Mouse (Mus musculus): ENCODE results near the gene Csmd2. TPM values are rescaled to one million over a fixed set of nuclear protein-coding genes. Genes with fewer than 3 reads are reported as not detected.

The Csmd2 gene
- 0.04 and 0.05 TPM in 2 replicates for polyA plus RNA-seq (2015; fragmentation: Nextera tagmentation; extraction: Ambion mirVana)

DNA sequence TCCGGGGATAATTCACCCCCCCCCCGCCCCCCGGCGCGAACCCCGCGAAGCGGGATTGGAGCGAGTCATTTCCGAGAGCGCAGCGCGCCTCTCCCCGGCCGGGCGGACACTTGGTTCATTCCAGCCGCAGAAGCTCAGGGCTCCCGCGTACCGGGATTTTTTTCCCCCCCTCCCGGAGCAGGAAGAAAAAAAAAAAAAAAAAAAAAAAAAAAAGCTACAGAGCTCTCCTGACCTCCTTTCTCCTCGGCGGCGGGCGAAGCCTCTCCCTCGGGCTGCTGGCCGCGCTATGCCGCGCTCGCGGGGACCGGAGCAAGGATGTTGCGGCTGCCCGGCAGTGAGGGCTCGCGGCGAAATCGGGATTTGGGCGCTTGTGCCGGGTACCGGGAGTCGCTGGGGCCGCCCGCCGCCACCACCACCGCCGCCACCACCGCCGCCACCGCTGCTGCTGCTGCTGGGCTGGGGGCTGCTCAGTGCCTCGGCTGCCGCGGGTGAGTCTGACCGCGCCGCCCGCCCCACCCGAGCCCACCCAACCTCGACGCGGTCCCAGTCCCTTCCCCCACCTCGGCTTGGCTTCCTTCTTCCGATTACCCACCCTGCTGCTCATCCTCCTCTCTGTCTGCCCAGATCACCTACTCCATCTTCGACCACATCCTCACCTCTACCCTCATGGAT is at the start of gene Csmd2:
Csmd2 (plus strand) TSS at position 74 of the 672 bp plus-strand sequence.
- Histone ChIP-seq H3K9me3 (replicated peaks; ENCODE audit: control insufficient read depth, low read length) (no peaks in the 10 kb centered on the region), H3K27ac (ENCODE audit: low read length) (no peak within 1 kb of the TSS), H3K27me3 (ENCODE audit: control insufficient read depth, insufficient read depth, low read length) (peaks cover 67% of the 10 kb centered on the region), H3K36me3 (ENCODE audit: control insufficient read depth, insufficient read depth) (no peaks in the 10 kb centered on the region), H3K4me2 (ENCODE audit: low read depth, low read length) (peak within 1 kb of the TSS; percentile 56), H3K9ac (ENCODE audit: low read length) (no peak within 1 kb of the TSS), H3K4me1 (ENCODE audit: control insufficient read depth, insufficient read depth, low read length) (no peaks in the 10 kb centered on the region), H3K4me3 (ENCODE audit: low read length) (peak within 1 kb of the TSS; percentile 23)
- 0% methylated on average over 50 of the region's 65 CpGs for WGBS
- ATAC-seq (replicated peaks; ENCODE audit: extremely low read depth, insufficient read depth, low FRiP score) = no peak

DNA sequence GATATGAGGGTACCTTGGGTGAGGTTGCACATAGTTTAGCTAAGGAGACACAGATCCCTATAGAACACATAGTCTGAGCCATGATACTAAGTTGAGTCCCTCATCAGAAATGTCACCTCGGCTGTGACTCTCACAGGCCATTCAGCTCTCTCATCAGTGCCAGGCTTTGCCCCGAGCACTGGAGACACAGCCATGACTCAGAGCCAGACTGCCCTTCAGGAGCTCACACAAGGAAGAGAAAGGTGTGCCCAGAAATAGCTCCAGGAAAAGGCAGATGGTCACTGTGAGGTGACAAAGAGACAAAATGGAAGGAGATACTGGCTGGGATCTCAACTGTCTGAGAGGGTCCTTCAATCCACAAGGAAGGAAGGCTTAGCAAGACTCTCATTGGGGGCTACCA is 40.0 kb upstream of the Csmd2 start:
- H3K4me3 ChIP-seq (ENCODE audit: low read length) = no peak overlapping the region
- H3K27ac ChIP-seq (ENCODE audit: low read length) = no peak overlapping the region
- no peaks in the 10 kb centered on the region for H3K36me3 ChIP-seq (ENCODE audit: control insufficient read depth, insufficient read depth)
- no peak overlapping the region for H3K9ac ChIP-seq (ENCODE audit: low read length)
- H3K4me1 ChIP-seq (ENCODE audit: control insufficient read depth, insufficient read depth, low read length) = no peaks in the 10 kb centered on the region
- 60% methylated on average over 2 of the region's 2 CpGs for WGBS
- H3K9me3 ChIP-seq (replicated peaks; ENCODE audit: control insufficient read depth, low read length) = no peaks in the 10 kb centered on the region
- no peak overlapping the region for H3K4me2 ChIP-seq (ENCODE audit: low read depth, low read length)
- no peaks in the 10 kb centered on the region for H3K27me3 ChIP-seq (ENCODE audit: control insufficient read depth, insufficient read depth, low read length)
- no peak for ATAC-seq (replicated peaks; ENCODE audit: extremely low read depth, insufficient read depth, low FRiP score)

- WGBS = 36% methylated on average over 10 of the region's 10 CpGs
- H3K27ac ChIP-seq (ENCODE audit: low read length) = no peak overlapping the region
- H3K27me3 ChIP-seq (ENCODE audit: control insufficient read depth, insufficient read depth, low read length) = no peaks in the 10 kb centered on the region
- ATAC-seq (replicated peaks; ENCODE audit: extremely low read depth, insufficient read depth, low FRiP score) = no peak
- H3K9me3 ChIP-seq (replicated peaks; ENCODE audit: control insufficient read depth, low read length) = no peaks in the 10 kb centered on the region
- no peaks in the 10 kb centered on the region for H3K4me1 ChIP-seq (ENCODE audit: control insufficient read depth, insufficient read depth, low read length)
- H3K9ac ChIP-seq (ENCODE audit: low read length) = no peak overlapping the region
- no peak overlapping the region for H3K4me2 ChIP-seq (ENCODE audit: low read depth, low read length)
- no peaks in the 10 kb centered on the region for H3K36me3 ChIP-seq (ENCODE audit: control insufficient read depth, insufficient read depth)
- no peak overlapping the region for H3K4me3 ChIP-seq (ENCODE audit: low read length)
These were observed 34.5 kb upstream of the Csmd2 start for GRCm38 (mm10) chr4:127953006-127953710.

DNA sequence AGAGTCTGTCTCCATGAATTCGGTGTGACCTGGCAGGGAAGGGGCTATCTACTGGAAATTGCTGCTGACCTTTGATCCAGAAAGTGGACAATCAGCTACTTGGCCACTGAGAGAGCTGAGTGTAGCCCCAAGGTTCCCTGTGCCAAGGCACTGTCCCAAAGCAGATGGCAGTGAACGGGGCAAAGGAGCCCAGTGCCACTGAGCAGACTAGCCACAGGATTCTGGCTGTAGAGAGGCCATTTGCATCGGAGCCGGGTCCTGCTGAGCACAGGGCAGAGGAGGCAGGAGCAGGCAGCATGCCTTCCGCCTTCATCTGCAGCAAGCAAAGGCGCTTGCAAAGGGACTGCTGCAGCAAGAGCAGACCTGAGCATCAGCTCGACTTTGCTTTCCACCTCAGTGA is 18.6 kb upstream of the Csmd2 start:
- H3K27ac ChIP-seq (ENCODE audit: low read length) = no peak overlapping the region
- no peak overlapping the region for H3K4me2 ChIP-seq (ENCODE audit: low read depth, low read length)
- no peaks in the 10 kb centered on the region for H3K9me3 ChIP-seq (replicated peaks; ENCODE audit: control insufficient read depth, low read length)
- H3K27me3 ChIP-seq (ENCODE audit: control insufficient read depth, insufficient read depth, low read length) = peaks cover 44% of the 10 kb centered on the region
- WGBS = 15% methylated on average over 7 of the region's 7 CpGs
- no peaks in the 10 kb centered on the region for H3K36me3 ChIP-seq (ENCODE audit: control insufficient read depth, insufficient read depth)
- no peaks in the 10 kb centered on the region for H3K4me1 ChIP-seq (ENCODE audit: control insufficient read depth, insufficient read depth, low read length)
- no peak overlapping the region for H3K4me3 ChIP-seq (ENCODE audit: low read length)
- ATAC-seq (replicated peaks; ENCODE audit: extremely low read depth, insufficient read depth, low FRiP score) = no peak
- H3K9ac ChIP-seq (ENCODE audit: low read length) = no peak overlapping the region

DNA sequence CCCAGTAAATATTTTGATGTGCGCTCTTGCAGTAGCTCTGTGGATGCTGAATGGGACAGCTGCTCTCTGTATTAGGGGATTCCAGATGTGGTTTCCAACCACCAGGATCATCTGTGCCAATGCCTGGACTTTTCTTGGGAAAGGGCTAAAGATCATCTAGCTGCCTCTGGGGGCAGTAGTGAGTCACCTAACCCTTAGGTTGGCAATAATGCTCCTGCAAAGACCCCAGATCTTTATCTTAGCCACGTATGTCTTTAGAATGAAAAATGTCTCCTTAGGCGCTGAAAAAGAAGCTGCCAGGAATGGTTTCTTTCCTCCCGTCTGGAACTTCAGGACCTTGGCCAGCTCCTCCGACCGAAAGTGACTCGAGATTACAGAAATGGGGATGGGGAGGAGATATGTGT is 17.6 kb upstream of the Csmd2 start:
- H3K27me3 ChIP-seq (ENCODE audit: control insufficient read depth, insufficient read depth, low read length) = peaks cover 44% of the 10 kb centered on the region
- H3K9me3 ChIP-seq (replicated peaks; ENCODE audit: control insufficient read depth, low read length) = peaks cover 3% of the 10 kb centered on the region; the same call in 1 of the 2 replicates
- no peak overlapping the region for H3K4me2 ChIP-seq (ENCODE audit: low read depth, low read length)
- no peak overlapping the region for H3K27ac ChIP-seq (ENCODE audit: low read length)
- no peak overlapping the region for H3K9ac ChIP-seq (ENCODE audit: low read length)
- H3K36me3 ChIP-seq (ENCODE audit: control insufficient read depth, insufficient read depth) = no peaks in the 10 kb centered on the region
- H3K4me3 ChIP-seq (ENCODE audit: low read length) = no peak overlapping the region
- H3K4me1 ChIP-seq (ENCODE audit: control insufficient read depth, insufficient read depth, low read length) = no peaks in the 10 kb centered on the region
- WGBS = 4% methylated on average over 7 of the region's 7 CpGs
- ATAC-seq (replicated peaks; ENCODE audit: extremely low read depth, insufficient read depth, low FRiP score) = no peak

- no peak within 1 kb of the TSS for H3K27ac ChIP-seq (ENCODE audit: low read length)
- ATAC-seq (replicated peaks; ENCODE audit: extremely low read depth, insufficient read depth, low FRiP score) = no peak
- no peak within 1 kb of the TSS for H3K9ac ChIP-seq (ENCODE audit: low read length)
- H3K36me3 ChIP-seq (ENCODE audit: control insufficient read depth, insufficient read depth) = no peaks in the 10 kb centered on the region
- H3K9me3 ChIP-seq (replicated peaks; ENCODE audit: control insufficient read depth, low read length) = peaks cover 3% of the 10 kb centered on the region; the same call in 1 of the 2 replicates
- peaks cover 44% of the 10 kb centered on the region for H3K27me3 ChIP-seq (ENCODE audit: control insufficient read depth, insufficient read depth, low read length)
- no peak within 1 kb of the TSS for H3K4me2 ChIP-seq (ENCODE audit: low read depth, low read length)
- no peaks in the 10 kb centered on the region for H3K4me1 ChIP-seq (ENCODE audit: control insufficient read depth, insufficient read depth, low read length)
- no peak within 1 kb of the TSS for H3K4me3 ChIP-seq (ENCODE audit: low read length)
- 2% methylated on average over 39 of the region's 39 CpGs for WGBS
These were observed 16.5 kb upstream of the Csmd2 start, which contains the start of gene CK137956 for GRCm38 (mm10) chr4:127970901-127971868. Gene CK137956, minus strand, starts transcription at chr4:127970951.

DNA sequence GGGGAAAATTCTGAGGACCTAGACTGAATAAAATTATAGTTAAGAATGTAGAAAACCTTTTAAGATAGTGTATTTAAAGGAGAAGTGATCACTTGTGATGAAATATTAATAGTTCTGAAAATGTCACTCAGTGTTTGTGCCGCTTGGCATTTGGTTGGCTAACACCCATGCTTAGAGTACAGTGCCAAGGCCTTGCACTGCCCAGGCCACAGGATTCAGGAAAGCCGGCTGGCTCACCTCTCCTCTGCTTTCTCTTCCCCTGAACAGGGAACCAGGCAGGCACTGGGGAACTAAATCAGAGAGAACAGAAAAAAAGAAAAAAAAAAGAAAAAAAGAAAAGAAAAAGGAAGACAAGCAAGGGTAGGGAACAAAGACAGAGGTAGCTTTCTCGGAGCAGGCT is 14.7 kb upstream of the Csmd2 start:
- H3K4me2 ChIP-seq (ENCODE audit: low read depth, low read length) = no peak overlapping the region
- no peak overlapping the region for H3K4me3 ChIP-seq (ENCODE audit: low read length)
- H3K9me3 ChIP-seq (replicated peaks; ENCODE audit: control insufficient read depth, low read length) = peaks cover 3% of the 10 kb centered on the region; the same call in 1 of the 2 replicates
- no peaks in the 10 kb centered on the region for H3K36me3 ChIP-seq (ENCODE audit: control insufficient read depth, insufficient read depth)
- 71% methylated on average over 3 of the region's 3 CpGs for whole genome bisulfite sequencing
- no peak overlapping the region for H3K27ac ChIP-seq (ENCODE audit: low read length)
- peaks cover 44% of the 10 kb centered on the region for H3K27me3 ChIP-seq (ENCODE audit: control insufficient read depth, insufficient read depth, low read length)
- no peak overlapping the region for H3K9ac ChIP-seq (ENCODE audit: low read length)
- no peak for ATAC-seq (replicated peaks; ENCODE audit: extremely low read depth, insufficient read depth, low FRiP score)
- no peaks in the 10 kb centered on the region for H3K4me1 ChIP-seq (ENCODE audit: control insufficient read depth, insufficient read depth, low read length)

GRCm38 (mm10) chr4:127981125-127981524 is 6.5 kb upstream of the Csmd2 start:
- Histone ChIP-seq H3K4me3 (ENCODE audit: low read length) (no peak overlapping the region), H3K27me3 (ENCODE audit: control insufficient read depth, insufficient read depth, low read length) (peaks cover 22% of the 10 kb centered on the region), H3K9me3 (replicated peaks; ENCODE audit: control insufficient read depth, low read length) (no peaks in the 10 kb centered on the region), H3K4me2 (ENCODE audit: low read depth, low read length) (no peak overlapping the region), H3K4me1 (ENCODE audit: control insufficient read depth, insufficient read depth, low read length) (no peaks in the 10 kb centered on the region), H3K9ac (ENCODE audit: low read length) (no peak overlapping the region), H3K27ac (ENCODE audit: low read length) (no peak overlapping the region), H3K36me3 (ENCODE audit: control insufficient read depth, insufficient read depth) (no peaks in the 10 kb centered on the region)
- WGBS = 82% methylated on average over 6 of the region's 6 CpGs
- no peak for ATAC-seq (replicated peaks; ENCODE audit: extremely low read depth, insufficient read depth, low FRiP score)

Measured in heart, embryonic 16.5 days (tissue).